Mouse (Mus musculus) gastrocnemius, postnatal 14 days (tissue): ENCODE measurements around the gene Elmo2. TPM values are rescaled to one million over a fixed set of nuclear protein-coding genes. Genes with fewer than 3 reads are reported as not detected.

Experiments
- DNase-seq: peaks from one replicate; pipeline ENCODE4 v3.0.0; 2021; ENCODE audit warnings: mixed read lengths
- intact Hi-C: fragments of 180-260 bp; cut with DNase I; formaldehyde crosslinking; loops from one replicate; pipeline ENCODE4 v1.15.1; 2025; ENCODE audit warnings: low total_unique reads
- long read RNA-seq, 2 experiments: library from polyadenylated mRNA; stranded (forward); transcript quantifications; one replicate each; pipeline ENCODE4 v2.0.0; 2021
- total RNA-seq, 2 experiments: library from RNA; stranded (reverse); gene quantifications; 2 replicates each; pipeline ENCODE4 v1.2.3; 2021

Gene Elmo2
- total RNA-seq: 10 to 100 TPM; 16.7 to 19.6 TPM
- long read RNA-seq, experiment 1, transcript Elmo2-203 (21 exons, 3,466 nt): major isoform, 12 of 18 reads
- long read RNA-seq, experiment 1, partial matches to known transcripts: 3 of 18 reads
- long read RNA-seq, experiment 1, other reads (novel, unspliced or antisense): 3 of 18 reads
- long read RNA-seq, experiment 2, transcript Elmo2-203 (21 exons, 3,466 nt): major isoform, 19 of 24 reads
- long read RNA-seq, experiment 2, partial matches to known transcripts: 2 of 24 reads
- long read RNA-seq, experiment 2, other reads (novel, unspliced or antisense): 3 of 24 reads

DNA sequence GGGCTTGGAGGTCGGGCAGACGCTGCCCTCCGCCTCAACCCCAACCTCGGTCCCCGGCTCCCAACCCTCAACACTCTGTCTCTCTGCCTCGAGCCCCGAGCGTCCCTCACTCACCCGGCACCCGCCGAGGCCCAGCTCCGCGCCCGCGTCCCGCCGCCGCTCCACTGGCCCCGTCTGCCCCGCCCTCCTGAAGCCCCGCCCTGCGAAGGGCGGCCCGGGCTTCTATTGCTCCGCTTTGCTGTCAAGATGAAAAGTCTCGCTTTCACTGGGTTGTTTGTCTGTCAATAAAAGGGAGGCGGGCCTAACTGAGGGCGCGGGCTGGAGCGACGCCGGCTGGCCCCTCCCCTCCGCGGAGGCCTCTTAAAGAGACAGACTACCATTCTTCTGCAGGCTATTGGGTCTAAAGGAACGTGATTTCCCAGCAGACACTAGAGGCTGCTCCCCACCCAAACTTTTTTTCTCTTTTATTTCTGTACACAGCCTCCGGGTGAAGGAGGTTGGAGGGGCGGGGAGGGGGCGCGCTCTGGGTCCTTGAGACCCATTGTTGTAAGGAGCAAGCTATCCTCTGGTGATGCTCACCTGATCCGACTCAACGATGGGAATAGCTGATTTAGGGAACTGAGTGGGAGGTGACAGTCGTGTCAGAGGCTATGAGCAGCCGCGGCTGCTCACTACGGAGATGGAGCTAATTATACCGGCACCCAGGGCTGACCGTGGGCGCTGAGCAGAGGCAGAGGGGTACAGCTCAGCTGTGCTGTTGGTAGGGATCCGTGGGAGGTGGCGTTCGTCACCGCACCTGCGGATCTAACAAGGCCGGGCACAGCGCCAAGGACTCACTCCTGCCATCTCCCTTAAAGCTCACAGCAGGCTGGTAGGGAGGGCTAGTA is at the start of gene Elmo2:
Gene Elmo2 (minus strand): TSS at position 176 of the 887 bp plus-strand sequence.
- peak; percentile 95 for DNase-seq
- intact Hi-C loops: no loop called here

- intact Hi-C loops: no loop called here
Observed at GRCm38 (mm10) chr2:165376001-165376400, 49.7 kb upstream of the Elmo2 start.

DNA sequence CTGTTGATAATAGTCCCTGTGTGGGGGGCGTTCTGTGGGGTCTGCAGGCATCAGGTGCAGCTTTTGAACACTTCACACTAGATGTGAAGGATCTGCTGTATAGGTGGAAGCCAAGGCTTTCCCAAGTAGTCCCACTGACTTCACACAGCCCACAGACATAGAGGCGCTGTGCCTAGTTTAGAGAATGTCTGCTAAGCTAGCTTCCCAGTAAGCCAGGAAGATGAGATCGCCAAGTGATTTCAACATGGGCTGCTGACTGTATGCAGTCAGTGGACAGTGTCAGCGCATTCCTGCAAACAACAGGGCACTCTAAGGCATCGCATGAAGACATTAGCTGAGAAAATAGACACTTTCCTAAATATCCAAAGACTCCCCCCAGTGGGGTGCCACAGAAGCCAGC is 49.2 kb upstream of the Elmo2 start:
- intact Hi-C loops: no loop called here
- no peak for DNase-seq

More at GRCm38 (mm10) chr2:165376001-165376400, 49.7 kb upstream of the Elmo2 start:
- DNase-seq: no peak

- DNase-seq: no peak
- intact Hi-C loops: no loop called here
Observed at GRCm38 (mm10) chr2:165371066-165371465, 44.8 kb upstream of the Elmo2 start.

- intact Hi-C loops: no loop called here
- no peak for DNase-seq
Observed at GRCm38 (mm10) chr2:165370348-165370747, 44.1 kb upstream of the Elmo2 start.

DNA sequence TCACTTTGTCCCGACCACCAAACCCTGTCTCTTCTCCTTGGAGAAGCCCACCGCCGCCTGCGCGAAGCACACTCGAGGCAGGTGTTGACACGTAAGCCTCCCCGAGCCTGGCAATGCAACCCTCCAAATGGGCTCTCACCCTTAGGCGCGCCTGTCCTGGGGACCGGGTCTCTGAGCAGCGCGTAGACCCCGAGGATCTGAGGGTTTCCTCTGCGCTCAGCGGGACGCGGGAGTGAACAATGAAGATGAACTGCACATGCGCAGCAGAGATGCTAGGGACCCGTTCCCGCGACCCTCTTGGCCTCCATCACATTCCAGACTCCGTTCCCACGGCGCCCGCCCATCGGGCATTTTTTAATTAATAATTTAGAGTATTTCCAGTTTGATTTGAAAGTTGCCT is 42.2 kb upstream of the Elmo2 start, which contains the start of gene Zfp663:
Gene Zfp663 (minus strand): TSS at position 234 of the 400 bp plus-strand sequence.
- DNase-seq: no peak
- intact Hi-C loops: loop anchor here (10.0 kb wide), 1 partner anchor 116 kb away; no protein-coding TSS in a partner anchor

- intact Hi-C loops: loop anchor here (10.0 kb wide), 1 partner anchor 117 kb away; no protein-coding TSS in a partner anchor
- no peak for DNase-seq
Observed at GRCm38 (mm10) chr2:165367868-165368439, 41.7 kb upstream of the Elmo2 start.

DNA sequence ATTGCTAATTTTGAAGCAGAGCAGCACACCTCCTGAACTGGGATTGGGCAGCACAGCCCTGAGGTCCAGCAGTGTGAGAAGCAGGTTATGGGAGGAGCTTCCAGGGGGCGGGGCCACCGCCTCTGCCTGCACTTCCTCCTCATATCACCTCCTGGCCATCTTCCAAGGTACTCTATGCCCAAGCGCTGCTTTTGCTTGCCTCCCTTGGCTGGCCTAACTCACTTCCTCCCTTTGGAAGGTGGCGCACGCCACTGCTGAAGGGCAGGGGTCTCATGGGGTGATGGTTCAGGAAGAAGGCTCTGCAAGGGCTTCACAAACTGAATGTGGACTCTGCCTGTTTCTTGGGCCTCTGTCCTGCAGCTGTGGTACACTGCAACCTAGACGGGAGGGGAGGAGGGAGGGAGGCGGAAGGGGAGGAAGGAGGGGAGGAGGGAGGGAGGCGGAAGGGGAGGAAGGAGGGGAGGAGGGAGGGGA is 40.8 kb upstream of the Elmo2 start:
- intact Hi-C loops: loop anchor here (10.0 kb wide), 1 partner anchor 118 kb away; no protein-coding TSS in a partner anchor

GRCm38 (mm10) chr2:165364334-165365091 is 38.2 kb upstream of the Elmo2 start:
- DNase-seq: peak; percentile 59
- intact Hi-C loops: loop anchor here (5.0 to 10.0 kb wide), 2 partner anchors 120 to 292 kb away; no protein-coding TSS in a partner anchor

More for the DNA sequence above, 40.8 kb upstream of the Elmo2 start:
- DNase-seq: no peak

DNA sequence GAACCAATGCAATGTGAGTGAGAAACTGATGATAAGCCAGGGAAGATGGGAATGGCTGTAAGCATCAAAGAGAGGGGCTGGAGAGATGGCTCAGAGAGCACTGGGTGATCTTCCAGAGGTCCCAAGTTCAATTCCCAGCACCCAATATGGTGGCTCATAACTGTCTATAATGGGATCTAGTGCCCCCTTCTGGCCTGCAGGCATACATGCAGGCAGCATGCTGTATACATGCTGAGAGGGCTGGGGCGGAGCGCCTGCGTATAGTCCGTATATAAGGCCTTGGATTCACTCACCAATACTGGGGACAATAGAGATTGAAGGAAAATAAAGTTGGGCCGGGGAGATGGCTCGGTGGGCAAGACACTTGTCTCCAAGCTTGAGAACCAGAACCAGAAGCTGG is 37.0 kb upstream of the Elmo2 start:
- intact Hi-C loops: loop anchor here (5.0 to 10.0 kb wide), 2 partner anchors 122 to 291 kb away; no protein-coding TSS in a partner anchor
- DNase-seq: no peak

GRCm38 (mm10) chr2:165360861-165361260 is 34.6 kb upstream of the Elmo2 start:
- intact Hi-C loops: loop anchor here (5.0 to 10.0 kb wide), 2 partner anchors 124 to 289 kb away; no protein-coding TSS in a partner anchor
- DNase-seq: peak; percentile 66

- intact Hi-C loops: no loop called here
- DNase-seq: no peak
Observed at GRCm38 (mm10) chr2:165351828-165352513, 25.7 kb upstream of the Elmo2 start.

DNA sequence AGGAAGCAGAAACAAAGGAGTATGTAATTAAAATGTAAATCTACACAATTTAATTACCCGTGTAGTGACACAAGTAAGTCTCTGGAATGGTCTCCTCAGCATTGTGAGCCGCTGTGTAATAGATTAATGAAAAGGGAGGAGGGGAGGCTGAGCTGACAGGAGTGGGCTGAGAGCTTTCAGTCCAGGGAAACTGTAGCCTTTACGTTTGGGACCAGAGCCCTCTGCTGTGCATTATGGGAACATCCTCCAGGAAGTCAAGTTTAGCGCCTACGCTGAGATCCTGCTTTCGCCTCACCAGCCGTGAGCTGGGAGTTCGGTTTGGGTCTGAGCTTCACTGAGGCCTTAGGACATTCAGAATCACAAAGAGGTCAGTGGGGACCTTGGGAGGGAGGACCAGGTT is 23.2 kb upstream of the Elmo2 start:
- no peak for DNase-seq

DNA sequence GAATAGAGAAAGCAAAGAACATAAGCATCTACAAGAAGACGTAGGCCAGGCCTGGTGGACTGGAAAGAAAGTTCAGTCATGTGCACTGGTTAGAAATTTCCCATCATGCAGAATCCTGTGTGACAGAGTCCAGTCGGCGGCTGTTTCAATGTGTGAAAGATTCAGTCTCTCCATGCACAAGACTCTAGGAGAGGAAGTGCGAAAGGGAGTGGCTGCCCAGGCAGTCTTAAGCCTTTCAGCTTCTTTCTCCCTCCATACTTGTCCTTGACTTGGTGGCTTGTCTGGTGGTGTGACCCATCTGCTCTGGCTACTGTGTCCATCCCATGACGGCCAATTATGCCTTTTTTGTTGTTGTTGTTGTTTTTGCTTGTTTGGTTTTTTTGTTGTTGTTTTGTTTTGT is 19.9 kb upstream of the Elmo2 start:
- no peak for DNase-seq
- intact Hi-C loops: no loop called here

More for the DNA sequence above, 23.2 kb upstream of the Elmo2 start:
- intact Hi-C loops: no loop called here

- intact Hi-C loops: loop anchor here (5.0 to 10.0 kb wide), 3 partner anchors 60 to 262 kb away; partner anchors contain the start of gene Cdh22
- DNase-seq: peak; percentile 61
Observed at GRCm38 (mm10) chr2:165337191-165337590, 10.9 kb upstream of the Elmo2 start.

DNA sequence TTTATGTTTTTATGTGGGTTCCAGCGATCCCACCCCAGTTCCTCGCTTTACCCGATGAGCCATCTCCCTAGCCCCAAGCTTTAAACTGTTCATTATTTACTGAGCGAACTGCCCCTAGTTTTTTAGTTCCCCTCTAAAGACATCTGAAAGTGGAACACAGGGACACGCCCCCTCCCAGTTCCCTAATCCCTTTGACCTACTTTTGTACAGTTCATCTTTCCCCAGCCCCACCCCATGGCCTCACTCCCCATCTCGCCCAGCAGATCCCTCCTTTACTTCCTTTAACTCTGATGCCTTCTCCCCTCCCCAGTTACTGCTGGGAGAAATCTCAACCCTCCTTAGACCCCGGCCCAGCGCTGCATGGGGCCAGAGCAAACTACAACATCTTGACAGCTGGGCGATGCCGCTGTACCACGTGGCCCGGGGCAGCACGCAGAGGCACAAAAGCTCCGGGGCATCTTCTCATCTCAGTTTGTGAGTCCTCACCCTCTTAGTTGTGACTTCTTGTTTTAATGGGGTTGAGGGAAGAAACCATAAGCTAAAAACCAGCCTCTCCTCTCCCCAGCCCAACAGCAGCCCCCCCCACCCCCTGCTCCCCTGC is 6.4 kb upstream of the Elmo2 start:
- DNase-seq: peak; percentile 41
- intact Hi-C loops: loop anchor here (10.0 kb wide), 2 partner anchors 98 to 258 kb away; partner anchors contain the start of gene Cdh22

- no peak for DNase-seq
- intact Hi-C loops: loop anchor here (10.0 kb wide), 2 partner anchors 95 to 255 kb away; partner anchors contain the start of gene Cdh22
Observed at GRCm38 (mm10) chr2:165329703-165330102, 3.4 kb upstream of the Elmo2 start.

DNA sequence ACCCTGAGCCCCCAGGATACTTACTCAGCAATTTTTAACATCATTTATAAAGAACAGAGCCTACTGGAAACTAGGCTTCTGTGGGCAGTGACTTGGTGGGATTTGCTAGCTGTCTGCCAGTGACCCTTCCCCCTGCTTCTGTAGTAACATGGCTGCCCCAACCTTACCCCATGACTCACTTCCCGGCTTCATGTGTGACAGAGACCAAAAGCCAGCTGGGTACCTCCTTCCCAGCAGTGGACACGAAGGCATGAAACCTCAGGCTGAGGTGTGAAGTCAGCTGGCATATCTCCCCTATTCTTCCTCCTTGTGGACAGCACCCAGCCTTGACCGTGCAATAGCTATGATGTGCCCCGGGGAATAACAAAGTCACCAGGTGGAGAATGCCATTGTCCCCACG is 2.5 kb upstream of the Elmo2 start:
- intact Hi-C loops: no loop called here
- DNase-seq: no peak
